Mouse (Mus musculus) heart, postnatal 10 days (tissue): ENCODE measurements at regions not wholly inside any gene's neighbourhood (a gene's known extent, or its start where the extent isn't known, plus 50 kb on each side); places are given as distances from the start of the nearest gene placed in this dataset.
A peak's percentile ranks its signal among the peaks of the same experiment; 100 is the strongest.

Source experiments
- DNase-seq, 2 experiments: peaks; one replicate each; pipeline ENCODE4 v3.0.0; 2021
- intact Hi-C: fragments of 180-260 bp; cut with DNase I; formaldehyde crosslinking; loops from one replicate; pipeline ENCODE4 v1.15.1; 2025

- DNase-seq = no peak
- intact Hi-C loops = no loop called here
Observed at GRCm38 (mm10) chr1:44388091-44388490, 163.2 kb upstream of the Gulp1 start.

DNA sequence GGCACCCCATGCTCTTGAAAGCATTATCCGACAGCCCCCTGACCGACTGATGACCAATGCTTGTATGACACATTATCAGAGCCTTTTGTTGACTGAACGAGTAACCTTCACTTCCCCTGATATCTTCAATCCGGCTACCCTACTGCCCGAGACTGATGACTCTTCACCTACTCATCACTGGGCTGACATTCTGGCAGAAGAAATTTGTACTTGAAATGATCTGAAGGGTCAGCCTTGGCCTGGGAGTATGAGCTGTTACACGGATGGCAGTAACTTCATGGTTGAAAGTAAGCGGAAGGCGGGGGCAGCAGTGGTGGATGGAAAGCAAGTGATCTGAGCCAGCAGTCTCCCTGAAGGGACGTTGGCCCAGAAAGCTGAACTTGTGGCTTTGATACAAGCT lies 159.2 kb upstream of the Gulp1 start:
- no peak for DNase-seq
- intact Hi-C loops = no loop called here

DNA sequence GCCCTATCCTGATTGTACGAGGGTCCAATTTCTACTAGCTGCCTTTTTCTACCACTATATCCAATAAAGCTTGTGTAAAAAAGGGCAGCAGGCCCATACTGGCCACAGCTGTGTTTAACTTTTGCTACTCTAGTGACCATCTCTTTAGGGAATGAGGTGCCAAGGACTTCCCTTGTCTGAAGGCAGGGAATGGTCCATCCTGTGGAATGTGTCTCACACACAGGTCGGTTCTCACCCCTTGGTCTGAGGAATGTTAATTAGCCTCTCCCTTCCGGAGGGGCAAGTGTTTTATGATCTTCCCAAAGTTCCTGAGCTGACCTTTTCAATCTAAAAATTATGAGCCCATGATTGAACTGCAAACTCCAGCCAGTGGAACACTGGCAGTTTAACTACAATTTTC lies 155.8 kb upstream of the Gulp1 start:
- intact Hi-C loops = no loop called here
- no peak for DNase-seq

GRCm38 (mm10) chr1:44398066-44398465 lies 153.2 kb upstream of the Gulp1 start:
- DNase-seq = no peak
- intact Hi-C loops = no loop called here

DNA sequence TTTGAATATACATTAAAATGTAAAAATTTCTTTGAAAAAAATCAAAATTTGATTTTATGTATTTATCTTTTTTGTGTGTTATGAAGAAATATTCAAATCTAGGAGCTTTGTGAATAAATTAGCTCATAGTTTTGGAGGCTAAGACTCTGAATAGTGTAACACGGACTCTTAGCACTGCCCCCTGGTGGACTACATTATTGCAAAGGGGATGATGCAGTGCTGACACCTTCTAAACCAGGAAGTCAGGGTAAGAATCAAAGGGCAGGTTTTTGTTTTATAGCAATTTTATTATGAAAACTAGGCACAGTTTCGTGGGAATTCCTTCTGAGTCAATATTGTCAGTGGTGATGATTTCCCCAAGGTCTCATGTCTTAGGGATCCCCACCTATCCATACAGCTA lies 113.5 kb upstream of the Gulp1 start:
- peak in 1 of 2 experiments; percentile 7 for DNase-seq
- intact Hi-C loops = no loop called here
